Mouse (Mus musculus) adrenal gland, postnatal 14 days (tissue): Measurements from ENCODE around the gene Dennd4b. TPM values are rescaled to one million over a fixed set of nuclear protein-coding genes. Genes with fewer than 3 reads are reported as not detected.
A peak's percentile ranks its signal among the peaks of the same experiment; 100 is the strongest.
"Not testable (repeated sequence)": the region's sequence is repeated elsewhere in the genome, so short reads cannot be mapped to it uniquely, and the experiment has no call there.

ENCODE experiments used
- DNase-seq: peaks from one replicate; pipeline ENCODE4 v3.0.0; 2021; ENCODE audit warnings: mixed read lengths
- microRNA-seq, 2 experiments: library from miRNA; unstranded; fragments of <30 nt; microRNA quantifications; one replicate each; pipeline ENCODE4 v1.2.0; 2021
- total RNA-seq: library from RNA; stranded (reverse); gene quantifications from 2 replicates; pipeline ENCODE4 v1.2.3, GENCODE M21; 2021

Gene Dennd4b
- total RNA-seq, 1 experiment from 2014 or later, result 6.9 TPM

DNA sequence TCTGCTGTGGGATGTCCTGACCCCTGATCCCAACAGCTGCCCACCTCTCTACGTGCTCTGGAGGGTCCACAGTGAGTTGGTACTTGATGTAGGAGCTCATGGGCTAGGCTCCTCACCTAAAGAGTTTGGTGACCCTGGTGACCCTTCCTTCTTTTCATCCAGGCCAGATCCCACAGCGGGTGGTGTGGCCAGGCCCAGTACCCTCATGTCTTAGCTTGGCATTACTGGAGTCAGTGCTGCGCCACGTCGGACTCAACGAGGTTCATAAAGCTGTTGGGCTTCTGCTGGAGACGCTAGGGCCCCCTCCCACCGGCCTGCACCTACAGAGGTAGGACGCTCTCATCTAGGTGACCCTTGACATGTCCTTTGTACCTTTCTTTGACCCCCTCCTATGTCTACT lies 14.2 kb downstream of the Dennd4b start:
- no peak for DNase-seq

DNA sequence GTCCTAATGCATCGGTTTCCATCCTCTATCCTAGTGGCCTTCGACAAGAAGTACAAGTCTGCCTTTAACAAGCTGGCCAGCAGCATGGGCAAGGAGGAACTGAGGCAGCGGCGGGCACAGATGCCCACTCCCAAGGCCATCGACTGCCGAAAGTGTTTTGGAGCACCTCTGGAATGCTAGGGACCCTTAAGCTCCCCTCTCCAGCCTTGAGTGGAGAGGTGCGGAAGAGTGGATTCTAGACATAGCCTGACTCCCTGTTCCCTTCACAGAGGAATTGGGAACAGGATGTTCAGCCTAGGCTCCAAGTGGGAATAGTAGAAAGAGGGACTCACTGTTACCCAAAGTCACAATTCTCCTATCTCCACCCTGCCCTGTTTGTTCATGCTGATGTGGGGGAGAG lies 14.8 kb downstream of the Dennd4b start:
- no peak for DNase-seq

DNA sequence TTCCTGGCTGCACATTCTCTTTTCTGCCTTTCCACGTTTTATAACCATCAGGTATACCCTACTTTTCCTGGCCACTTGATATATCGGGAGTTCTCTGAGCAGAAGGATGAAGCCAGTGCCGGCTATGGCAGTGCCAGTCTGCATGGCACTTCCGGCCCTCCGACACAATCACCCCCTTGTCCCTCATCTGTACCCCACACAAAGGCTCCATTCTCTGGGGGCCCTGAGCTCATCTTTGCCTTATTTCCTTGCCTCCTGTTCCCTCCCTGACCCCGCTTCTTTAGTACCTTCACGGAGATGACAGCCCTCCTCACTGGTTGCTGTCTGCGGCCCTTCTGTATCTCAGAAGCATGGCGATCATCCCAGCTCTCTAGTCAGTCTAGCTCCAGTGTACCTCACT lies 15.7 kb downstream of the Dennd4b start:
- no peak for DNase-seq

DNA sequence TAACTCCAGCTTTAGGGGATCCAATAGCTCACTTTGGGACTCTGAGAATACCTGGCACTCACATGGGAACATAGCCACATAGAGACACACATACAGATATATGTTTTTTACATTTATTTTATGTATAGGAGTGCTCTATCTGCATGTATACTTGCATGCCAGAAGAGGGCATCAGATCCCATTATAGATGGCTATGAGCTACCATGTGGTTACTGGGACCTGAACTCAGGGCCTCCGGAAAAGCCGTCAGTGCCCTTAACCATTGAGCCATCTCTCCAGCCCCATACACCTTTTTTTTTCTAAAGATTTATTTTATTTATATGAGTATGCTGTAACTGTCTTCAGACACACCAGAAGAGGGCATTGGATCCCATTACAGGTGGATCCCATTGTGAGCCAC lies 19.2 kb downstream of the Dennd4b start:
- no peak for DNase-seq

DNA sequence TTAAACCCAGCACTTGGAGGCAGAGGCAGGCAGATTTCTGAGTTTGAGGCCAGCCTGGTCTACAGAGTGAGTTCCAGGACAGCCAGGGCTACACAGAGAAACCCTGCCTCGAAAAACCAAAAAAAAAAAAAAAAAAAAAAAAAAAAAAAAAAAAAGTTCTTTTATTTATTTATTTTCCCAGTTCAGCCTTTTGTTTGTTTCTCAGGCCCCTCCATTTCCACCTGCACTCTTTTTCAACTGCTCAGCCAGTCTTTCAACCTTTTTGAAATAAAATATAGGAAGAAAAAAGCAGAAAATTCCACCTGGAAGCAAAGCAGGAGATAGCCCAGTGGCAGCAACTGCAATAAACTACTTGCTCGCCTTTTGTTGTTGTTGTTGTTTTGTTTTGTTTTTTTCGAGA lies 24.4 kb downstream of the Dennd4b start:
- not testable (repeated sequence) for DNase-seq

DNA sequence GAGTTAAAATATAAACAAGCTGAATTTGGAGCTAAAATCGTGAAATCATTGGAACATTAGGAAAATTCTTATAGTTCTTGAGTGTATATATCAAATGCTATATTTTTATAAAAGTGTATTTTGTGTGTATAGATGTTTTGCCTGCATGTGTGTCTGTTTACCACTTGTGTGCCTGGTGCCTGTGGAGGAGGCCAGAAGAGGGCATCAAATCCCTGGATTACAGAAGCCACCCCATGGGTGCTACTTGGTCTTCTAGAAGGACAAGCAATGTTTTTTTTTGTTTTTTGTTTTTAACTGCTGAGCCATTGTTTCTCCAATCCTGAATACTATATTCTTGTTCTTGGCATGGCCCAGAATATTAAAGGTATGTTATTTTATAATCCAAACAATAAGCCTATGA lies 25.6 kb downstream of the Dennd4b start:
- no peak for DNase-seq

DNA sequence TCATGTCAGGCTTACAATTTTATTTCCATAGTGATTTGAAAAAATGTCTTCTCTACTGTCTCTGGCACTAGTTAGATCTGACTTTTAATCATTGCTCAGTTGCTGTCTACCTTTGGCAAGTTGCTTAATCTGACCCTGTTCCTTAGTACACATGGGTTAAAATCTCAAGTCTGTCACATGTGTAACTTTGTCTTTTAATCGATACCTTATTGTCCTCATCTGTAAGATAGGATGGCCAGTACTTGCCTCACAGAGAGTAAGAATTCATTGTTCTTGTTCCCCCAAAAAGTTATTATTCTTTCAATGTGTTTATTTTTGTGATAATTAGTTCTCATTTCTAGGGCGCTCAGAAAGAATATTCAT lies 27.0 kb downstream of the Dennd4b start:
- no peak for DNase-seq

DNA sequence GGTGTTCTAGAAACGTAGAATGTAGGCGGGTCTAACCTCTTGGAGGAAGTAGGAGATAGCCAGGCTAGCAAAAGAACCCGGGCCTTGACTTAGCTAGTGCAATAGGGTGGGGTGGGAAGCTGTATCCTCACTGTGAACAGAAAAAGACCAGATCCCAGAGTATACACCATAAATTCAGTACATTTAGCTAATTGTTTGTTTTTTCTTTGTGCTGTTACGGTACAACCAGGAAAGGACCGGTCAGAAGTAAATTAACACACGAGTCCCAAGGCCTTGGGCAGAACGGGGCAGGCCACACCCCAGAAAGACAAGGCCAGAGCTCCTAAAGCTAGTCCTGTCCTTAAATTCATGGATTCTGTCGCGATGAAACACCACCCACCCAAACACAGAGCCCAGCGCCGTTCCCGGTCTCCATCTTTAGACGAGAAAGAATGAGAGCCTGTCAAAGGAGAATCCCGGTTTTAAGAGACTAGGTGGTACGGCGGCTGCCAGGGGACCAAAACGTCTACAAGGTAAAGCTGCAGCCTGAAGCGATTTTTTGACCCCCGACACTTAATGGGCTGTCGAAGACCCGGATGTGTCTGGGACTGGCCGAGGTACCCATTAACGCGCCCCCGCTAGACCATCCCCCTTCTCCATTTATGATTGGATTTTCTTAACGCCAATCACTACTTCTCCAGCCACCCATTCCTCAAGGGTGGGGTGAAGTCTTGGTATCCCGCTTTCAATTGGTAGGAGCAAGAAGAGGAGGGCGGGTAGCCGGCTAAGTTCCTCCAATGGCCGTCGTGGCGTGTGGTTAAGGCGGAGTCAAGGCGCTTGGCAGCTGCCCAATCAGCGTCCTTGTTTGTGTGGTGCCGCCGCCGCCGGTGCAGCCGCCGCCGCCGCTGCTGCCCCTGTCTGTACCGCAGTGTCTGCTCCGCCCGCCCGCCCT lies 27.6 kb downstream of the Dennd4b start, which contains the start of gene Gatad2b:
Gene Gatad2b, plus strand, starts transcription at position 834 of the 931 bp plus-strand sequence.
- peak; percentile 98 for DNase-seq

DNA sequence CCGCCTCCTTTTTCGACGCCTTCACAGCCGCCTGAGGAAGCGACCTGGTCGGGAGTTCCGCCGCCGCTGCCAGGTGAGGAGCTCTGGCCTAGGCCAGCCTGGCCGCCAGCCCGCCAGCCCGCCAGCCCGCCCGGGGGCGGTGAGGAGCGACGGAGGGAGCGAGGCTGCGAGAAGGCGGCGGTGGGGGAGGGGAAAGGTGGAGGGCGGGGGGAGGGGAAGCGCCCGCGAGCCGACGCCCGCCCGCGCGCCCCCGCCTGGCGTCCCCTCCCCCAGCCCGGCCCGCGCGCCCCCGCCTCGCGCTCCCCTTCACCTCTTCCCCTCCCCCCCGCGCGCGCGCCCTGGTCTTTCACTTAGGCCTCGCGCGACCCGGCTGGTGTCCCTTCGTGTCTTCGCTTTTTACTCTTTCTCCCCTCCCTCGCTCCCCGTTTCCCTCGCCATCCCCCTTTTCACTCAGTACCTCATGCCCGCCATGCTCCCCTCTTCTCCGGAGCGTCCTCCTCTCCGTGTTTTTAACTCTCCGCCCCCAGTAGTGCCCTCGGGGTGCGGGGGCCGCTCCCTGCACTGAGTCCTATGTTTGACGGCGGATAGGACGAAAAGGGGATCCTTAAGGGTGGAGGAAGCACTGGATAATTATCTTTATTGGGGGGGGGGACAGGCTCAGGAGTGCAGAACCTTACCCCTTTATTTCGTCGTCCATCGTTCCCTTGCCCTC lies 28.5 kb downstream of the Dennd4b start:
- peak; percentile 87 for DNase-seq

DNA sequence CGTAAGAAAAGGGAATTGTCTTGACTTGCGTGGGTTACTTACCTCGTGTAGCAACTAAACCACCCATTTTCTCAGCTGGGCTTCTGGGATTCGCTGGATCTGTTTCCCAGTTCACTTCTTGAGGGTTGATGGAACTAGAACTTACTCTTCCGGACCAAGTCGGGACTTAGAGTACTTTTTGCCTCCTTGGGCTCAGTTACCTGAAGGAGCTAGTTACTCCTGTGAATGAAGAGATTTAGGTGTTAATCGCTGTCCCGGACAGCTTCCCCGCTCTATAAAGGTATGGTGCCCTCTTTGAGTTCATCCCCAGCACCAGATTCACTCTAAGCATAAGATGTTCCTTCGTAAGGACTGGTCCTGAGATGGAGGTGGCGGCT lies 29.1 kb downstream of the Dennd4b start:
- DNase-seq, result no peak

DNA sequence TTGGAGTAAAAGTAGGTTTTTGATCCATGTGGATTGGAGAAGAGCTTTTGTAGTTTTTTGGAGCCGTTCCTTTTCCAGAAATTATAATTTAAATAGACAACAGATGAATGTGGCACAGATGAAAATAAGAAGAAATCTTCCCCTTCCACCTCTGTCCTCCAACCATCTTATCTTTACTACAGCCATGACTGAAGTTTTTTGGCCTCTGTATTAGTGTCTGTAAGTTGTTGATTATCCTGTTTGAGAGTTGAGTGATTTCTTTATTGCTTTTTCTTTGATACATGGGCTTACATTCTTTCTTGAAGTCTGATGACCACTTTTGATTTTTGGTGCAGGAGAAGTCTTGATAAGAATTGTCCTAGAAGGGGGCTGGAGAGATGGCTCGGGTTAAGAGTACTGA lies 29.7 kb downstream of the Dennd4b start:
- DNase-seq, result no peak

DNA sequence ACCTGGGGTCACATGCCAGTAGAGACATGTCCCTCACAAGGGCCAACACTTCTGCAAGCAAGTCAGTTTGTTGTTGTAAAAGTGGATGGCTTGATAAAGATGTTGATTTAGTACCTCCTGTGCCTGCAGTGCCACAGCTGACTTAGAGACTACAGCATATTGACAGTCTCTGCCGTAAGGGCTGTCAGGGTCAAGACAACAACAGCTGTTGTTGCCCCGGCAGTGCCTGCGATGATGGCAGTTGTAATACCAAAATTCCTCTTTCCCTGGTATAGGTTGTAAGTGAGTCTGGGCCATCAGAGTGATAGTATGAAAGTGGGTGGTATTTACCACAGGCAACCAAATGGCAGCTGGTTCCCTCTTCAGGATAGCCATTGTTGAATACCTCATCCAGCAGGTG lies 40.8 kb downstream of the Dennd4b start:
- DNase-seq, result no peak

DNA sequence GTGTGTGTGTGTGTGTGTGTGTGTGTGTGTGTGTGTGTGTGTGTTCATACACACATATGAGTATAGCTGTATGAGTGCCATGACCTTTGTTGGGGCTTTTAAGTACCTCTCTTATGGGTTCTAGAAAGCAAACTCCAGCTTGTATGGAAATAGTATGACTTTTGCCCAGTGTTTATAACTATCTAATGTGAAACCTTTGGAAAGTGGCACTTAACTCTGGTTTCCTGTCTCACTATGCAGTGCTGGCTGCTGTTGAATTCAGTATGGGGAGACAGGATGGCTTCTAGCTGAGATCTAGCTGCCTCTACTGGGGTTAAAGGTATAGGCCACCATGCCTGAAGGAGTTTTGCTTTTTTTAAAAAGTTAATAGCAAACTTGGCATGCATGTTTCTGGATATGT lies 44.6 kb downstream of the Dennd4b start:
- DNase-seq, result no peak

DNA sequence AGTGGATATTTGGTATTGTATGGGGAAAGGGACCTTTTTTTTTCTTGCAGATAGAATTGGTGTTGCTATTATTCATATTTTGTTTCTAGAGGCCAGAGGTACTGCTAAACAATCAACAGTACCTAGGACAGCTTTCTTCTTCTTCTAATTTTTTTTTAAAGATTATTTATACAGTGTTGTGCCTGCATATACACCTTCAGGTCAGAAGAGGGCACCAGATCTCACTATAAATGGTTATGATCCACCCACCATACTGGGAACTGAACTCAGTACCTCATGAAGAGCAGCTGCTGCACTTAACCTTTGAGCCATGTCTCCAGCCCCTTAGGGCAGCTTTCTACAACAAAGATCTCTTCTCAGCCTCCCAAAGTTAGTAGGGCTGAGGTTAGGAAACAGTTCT lies 48.4 kb downstream of the Dennd4b start:
- no peak for DNase-seq

DNA sequence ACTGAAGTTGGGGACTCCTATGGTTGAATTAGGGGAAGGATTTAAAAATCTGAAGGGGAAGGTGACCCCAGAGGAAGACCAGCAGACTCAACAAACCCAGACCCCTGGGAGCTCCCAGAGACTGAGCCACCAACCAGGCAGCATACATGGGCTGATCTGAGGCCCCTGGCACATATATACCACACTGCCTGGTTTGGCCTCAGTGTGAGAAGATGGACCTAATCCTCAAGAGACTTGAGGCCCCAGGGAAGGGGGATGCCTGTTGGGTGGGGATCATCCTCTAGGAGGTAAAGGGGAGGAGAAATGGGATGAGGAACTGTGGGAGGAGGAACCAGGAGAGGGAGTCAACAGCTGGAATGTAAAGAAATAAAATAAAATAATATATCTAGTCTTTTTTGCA lies 49.3 kb downstream of the Dennd4b start:
- no peak for DNase-seq

DNA sequence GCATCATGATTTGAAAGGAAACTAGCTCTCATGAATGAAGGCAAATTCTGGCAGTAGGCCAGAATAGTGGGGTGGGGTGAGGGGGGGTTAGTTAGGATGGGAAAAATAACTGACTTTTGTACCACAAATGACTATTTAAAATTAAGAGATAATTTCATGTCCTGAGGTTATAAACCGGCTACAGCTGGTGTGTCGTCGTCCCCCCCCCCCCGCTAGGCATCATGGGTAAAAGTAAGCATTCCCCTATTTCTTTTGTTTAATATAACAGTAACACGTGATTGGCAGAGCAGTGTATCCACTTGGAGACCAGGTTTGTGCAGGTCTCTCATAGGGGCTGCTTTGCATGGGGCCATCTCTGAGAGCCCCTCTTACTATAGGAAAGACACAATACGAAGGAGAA lies 57.3 kb downstream of the Dennd4b start:
- peak; percentile 23 for DNase-seq

DNA sequence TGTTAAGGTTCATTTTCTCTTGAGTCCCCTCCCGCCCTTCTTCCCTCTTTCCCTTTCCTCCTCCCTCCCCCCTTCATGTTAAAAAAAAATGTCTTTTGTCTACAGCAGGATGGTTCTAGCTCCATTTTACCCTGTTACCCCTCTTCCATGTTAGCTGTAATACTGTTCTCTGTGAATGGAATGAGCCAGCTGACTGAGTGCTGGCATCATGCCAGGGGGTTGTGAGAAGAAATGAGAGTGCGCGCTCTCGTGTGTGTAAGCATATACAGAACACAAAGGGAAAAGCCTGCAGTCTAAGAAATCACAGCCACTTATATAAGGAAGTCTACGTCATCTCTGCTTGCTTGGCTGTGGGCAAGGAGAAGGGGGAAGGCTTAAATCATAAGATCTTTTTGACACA lies 58.1 kb downstream of the Dennd4b start:
- peak; percentile 78 for DNase-seq

Small RNA genes lying within 50 kb of the gene (microRNA-seq; reads per million reads assigned to microRNA genes)
- 0 to 0.43 reads per million in 2 experiments for gene Mir7012

Other genes with a start within 250 kb of the Dennd4b start
- gene 4933434E20Rik, start 213.5 kb upstream of the Dennd4b start, total RNA-seq, result 70.8 and 76.3 TPM in 2 replicates
- gene Ubap2l, start 212.6 kb upstream of the Dennd4b start, total RNA-seq, result 164 and 177 TPM in 2 replicates
- gene Tpm3, start 192.5 kb upstream of the Dennd4b start, total RNA-seq, result 170 and 208 TPM in 2 replicates
- 0.37 and 0.45 TPM in 2 replicates for gene Nup210l, start 161.1 kb upstream of the Dennd4b start, total RNA-seq
- gene Rps27, start 51.5 kb upstream of the Dennd4b start, total RNA-seq, result 1,702 and 2,060 TPM in 2 replicates
- gene Rab13, start 51.5 kb upstream of the Dennd4b start, total RNA-seq, result 33.7 and 34.3 TPM in 2 replicates
- gene Jtb, start 33.6 kb upstream of the Dennd4b start, total RNA-seq, result 58.8 and 58.9 TPM in 2 replicates
- gene Creb3l4, start 21.7 kb upstream of the Dennd4b start, total RNA-seq, result 0.33 and 0.38 TPM in 2 replicates
- 106 and 108 TPM in 2 replicates for gene Slc39a1, start 17.0 kb upstream of the Dennd4b start, total RNA-seq
- 37.5 and 51.7 TPM in 2 replicates for gene Crtc2, start 11.0 kb upstream of the Dennd4b start, total RNA-seq
- gene Gatad2b, start 28.0 kb downstream of the Dennd4b start, total RNA-seq, result 66.4 and 76.6 TPM in 2 replicates
- 73.1 and 86.4 TPM in 2 replicates for gene Slc27a3, start 124.8 kb downstream of the Dennd4b start, total RNA-seq
- 59.5 and 62.4 TPM in 2 replicates for gene Ints3, start 168.4 kb downstream of the Dennd4b start, total RNA-seq
- gene Npr1, start 200.7 kb downstream of the Dennd4b start, total RNA-seq, result 120 and 132 TPM in 2 replicates
- 54.7 and 66.2 TPM in 2 replicates for gene Ilf2, start 210.9 kb downstream of the Dennd4b start, total RNA-seq
- 46.1 and 49.2 TPM in 2 replicates for gene Snapin, start 225.8 kb downstream of the Dennd4b start, total RNA-seq
- 108 and 112 TPM in 2 replicates for gene Chtop, start 244.3 kb downstream of the Dennd4b start, total RNA-seq
- gene S100a1, start 249.2 kb downstream of the Dennd4b start, total RNA-seq, result 294 and 337 TPM in 2 replicates
- gene S100a13, start 249.2 kb downstream of the Dennd4b start, total RNA-seq, result 75.0 and 84.7 TPM in 2 replicates